In the genomic region with DNA sequence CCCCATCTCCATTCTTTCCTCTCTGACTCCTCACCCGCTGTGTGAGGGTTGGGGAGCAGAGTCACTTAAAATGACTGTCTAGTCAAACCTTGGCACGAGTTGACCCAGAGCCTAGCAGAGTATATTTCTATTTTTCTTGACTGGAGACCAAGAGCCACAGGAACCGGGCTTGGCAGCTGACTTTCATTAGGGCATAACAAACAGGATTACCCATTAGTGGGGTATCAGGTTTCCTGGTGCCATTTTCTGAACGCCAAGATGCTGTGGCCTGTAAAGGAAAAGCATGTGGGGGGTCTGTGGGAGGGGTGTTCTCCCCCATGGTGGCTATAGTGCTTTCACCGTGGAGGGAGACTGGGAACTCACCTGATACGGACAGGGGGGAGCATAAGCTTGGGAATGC, we compare ENCODE assay signal across 14 mouse cellular contexts. TPM values are rescaled to one million over a fixed set of nuclear protein-coding genes. Genes with fewer than 3 reads are reported as not detected.
DNase-seq lines count a peak whose midpoint lies in the region; ATAC-seq and TF ChIP-seq lines count a peak whose summit lies in the region.
"Had no signal": no experiment of that assay in that cellular context is flagged by ENCODE, and none has a peak within 500 bp of the region (broad histone marks: within the 10 kb centered on the region; RNA-seq: fewer than 3 reads in every experiment).

No protein-coding gene starts in this region.

- no peaks in the 10 kb centered on the region for H3K27me3 ChIP-seq in neural tube, embryonic 15.5 days (replicated peaks)
- H3K27me3 ChIP-seq in limb, embryonic 10.5 days (ENCODE audit: low read depth, poor library complexity, severe bottlenecking), result no peaks in the 10 kb centered on the region
- H3K27me3 ChIP-seq: stomach, embryonic 15.5 days had no signal

- H3K27ac ChIP-seq in neural tube, embryonic 15.5 days (replicated peaks), result no peak overlapping the region
- H3K27ac ChIP-seq in limb, embryonic 10.5 days, result peak overlapping the region; percentile 67
- no peak overlapping the region for H3K27ac ChIP-seq in layer of hippocampus, adult 2 months
- H3K27ac ChIP-seq: heart, embryonic 10.5 days; macrophage; stomach, embryonic 15.5 days had no signal

- no peak overlapping the region for H3K4me2 ChIP-seq in neural tube, embryonic 15.5 days
- H3K4me2 ChIP-seq: stomach, embryonic 15.5 days had no signal

- H3K4me3 ChIP-seq in neural tube, embryonic 15.5 days (replicated peaks), result no peak overlapping the region
- H3K4me3 ChIP-seq in limb, embryonic 10.5 days, result no peak overlapping the region
- no peak overlapping the region for H3K4me3 ChIP-seq in layer of hippocampus, adult 2 months
- H3K4me3 ChIP-seq: heart, embryonic 10.5 days; stomach, embryonic 15.5 days had no signal

- no peak overlapping the region for H3K9ac ChIP-seq in neural tube, embryonic 15.5 days (replicated peaks)
- H3K9ac ChIP-seq: stomach, embryonic 15.5 days had no signal

- ATAC-seq in neural tube, embryonic 15.5 days (ENCODE audit: low FRiP score), result no peak
- ATAC-seq: intestine, embryonic 16.5 days had no signal

- intact Hi-C loops in heart, postnatal 36 days (cut with DNase I), result no loop called here

- H3K9me3 ChIP-seq in neural tube, embryonic 15.5 days (replicated peaks), result no peaks in the 10 kb centered on the region
- no peaks in the 10 kb centered on the region for H3K9me3 ChIP-seq in limb, embryonic 10.5 days (replicated peaks)
- H3K9me3 ChIP-seq: heart, embryonic 10.5 days; stomach, embryonic 15.5 days had no signal

- WGBS in neural tube, embryonic 15.5 days, result 33% methylated on average over 6 of the region's 6 CpGs
- WGBS in limb, embryonic 10.5 days, result 14% methylated on average over 6 of the region's 6 CpGs

- peak; percentile 93 for DNase-seq in heart, adult 11 months
- DNase-seq in heart, postnatal 36 days, result no peak
- DNase-seq in neural tube, embryonic 10.5 days (ENCODE audit: extremely low spot score, low spot score), result peak; percentile 18
- DNase-seq in limb, embryonic 10.5 days (ENCODE audit: low spot score), result peak; percentile 63
- DNase-seq in layer of hippocampus, adult 2 months (ENCODE audit: low spot score in 2 of 2), result no peak
- DNase-seq in lung, postnatal 36 days, result no peak
- no peak for DNase-seq in kidney, postnatal 36 days
- DNase-seq: cerebellum, postnatal 25 days had no signal

- no peak for TF ChIP-seq CTCF in layer of hippocampus, adult 2 months (conservative IDR thresholded peaks at IDR 0.05)

- H3K4me1 ChIP-seq in neural tube, embryonic 15.5 days, result no peaks in the 10 kb centered on the region
- H3K4me1 ChIP-seq in limb, embryonic 10.5 days, result peaks cover 27% of the 10 kb centered on the region
- H3K4me1 ChIP-seq: stomach, embryonic 15.5 days had no signal

- no peaks in the 10 kb centered on the region for H3K36me3 ChIP-seq in neural tube, embryonic 15.5 days
- H3K36me3 ChIP-seq in limb, embryonic 10.5 days, result no peaks in the 10 kb centered on the region
- H3K36me3 ChIP-seq: heart, embryonic 10.5 days; stomach, embryonic 15.5 days had no signal

RNA-seq across cellular contexts. Expression of gene Ahsg, which starts 10.2 kb away (rescaled TPM):
- 10 to 100 TPM in 1 of 2 experiments, 1 to 10 TPM in 1; 9.1 to 10.1 TPM for total RNA-seq in heart, postnatal 36 days (2021)
- polyA plus RNA-seq in neural tube, embryonic 15.5 days (2015; fragmentation: Nextera tagmentation; extraction: Ambion mirVana), result 0.87 and 2.5 TPM in 2 replicates
- not detected in 2 replicates for polyA plus RNA-seq in limb, embryonic 10.5 days (2016; fragmentation: Nextera tagmentation; extraction: Ambion mirVana)
- total RNA-seq in layer of hippocampus, adult 2 months (2021), result not detected
- polyA plus RNA-seq: macrophage; neural tube, embryonic 11.5 days had no signal

RNA-seq across cellular contexts. Expression of gene Dnajb11, which starts 23.3 kb away (rescaled TPM):
- total RNA-seq in heart, postnatal 36 days (2021), result 10 to 100 TPM; 54.0 to 62.9 TPM
- 106 and 110 TPM in 2 replicates for polyA plus RNA-seq in neural tube, embryonic 15.5 days (2015; fragmentation: Nextera tagmentation; extraction: Ambion mirVana)
- polyA plus RNA-seq in limb, embryonic 10.5 days (2016; fragmentation: Nextera tagmentation; extraction: Ambion mirVana), result 98.1 and 106 TPM in 2 replicates
- total RNA-seq in layer of hippocampus, adult 2 months (2021), result 10 to 100 TPM; 61.1 to 62.5 TPM

RNA-seq across cellular contexts. Expression of gene Tbccd1, which starts 23.4 kb away (rescaled TPM):
- total RNA-seq in heart, postnatal 36 days (2021), result 10 to 100 TPM; 10.9 to 11.2 TPM
- 19.5 and 23.2 TPM in 2 replicates for polyA plus RNA-seq in neural tube, embryonic 15.5 days (2015; fragmentation: Nextera tagmentation; extraction: Ambion mirVana)
- polyA plus RNA-seq in limb, embryonic 10.5 days (2016; fragmentation: Nextera tagmentation; extraction: Ambion mirVana), result 36.2 and 37.1 TPM in 2 replicates
- 10 to 100 TPM; 13.6 to 15.9 TPM for total RNA-seq in layer of hippocampus, adult 2 months (2021)

RNA-seq across cellular contexts. Expression of gene Fetub, which starts 37.2 kb away (rescaled TPM):
- under 1 TPM; 0.28 to 0.35 TPM for total RNA-seq in heart, postnatal 36 days (2021)
- not detected in 2 replicates for polyA plus RNA-seq in neural tube, embryonic 15.5 days (2015; fragmentation: Nextera tagmentation; extraction: Ambion mirVana)
- polyA plus RNA-seq in limb, embryonic 10.5 days (2016; fragmentation: Nextera tagmentation; extraction: Ambion mirVana), result not detected in 2 replicates
- total RNA-seq in layer of hippocampus, adult 2 months (2021), result under 1 TPM; 0.49 to 0.54 TPM
- polyA plus RNA-seq: heart, embryonic 10.5 days; macrophage; neural tube, embryonic 11.5 days had no signal

Comparison
In these comparisons a context has a peak if more than half of its experiments do, and no peak if none do; other contexts are left out.
1. DNase-seq: peak in heart, adult 11 months (single experiment), neural tube, embryonic 10.5 days (single experiment) and limb, embryonic 10.5 days (single experiment); none in heart, postnatal 36 days (0 of 2), layer of hippocampus, adult 2 months (0 of 2), lung, postnatal 36 days (single experiment) and kidney, postnatal 36 days (0 of 2).
2. RNA of gene Ahsg, which starts 10.2 kb away (total RNA-seq): 9.1 to 10.1 TPM in heart, postnatal 36 days; not detected in layer of hippocampus, adult 2 months; every median in the first group is over 10 times any median in the second.